Mouse (Mus musculus) midbrain, embryonic 12.5 days (tissue): ENCODE results near the gene Cd79a. TPM values are rescaled to one million over a fixed set of nuclear protein-coding genes. Genes with fewer than 3 reads are reported as not detected.
A peak's percentile ranks its signal among the peaks of the same experiment; 100 is the strongest.

ENCODE experiments used
- ATAC-seq: fragments of 200-750 bp; cut with Nextera tagmentation; 2 replicates; pipeline ENCODE4 v1.8.0; 2017; ENCODE audit warnings: low read depth, moderate TSS enrichment, moderate library complexity; ENCODE audit not compliant: low FRiP score
- H3K27ac ChIP-seq: fragments of 300-500 bp; sonication (generic); replicated peaks from 2 replicates; pipeline ENCODE4 v1.5.1; 2016; ENCODE audit warnings: mild to moderate bottlenecking
- H3K27me3 ChIP-seq: fragments of 300-500 bp; sonication (generic); 2 replicates; pipeline ENCODE4 v1.6.1; 2016; ENCODE audit warnings: mild to moderate bottlenecking
- H3K36me3 ChIP-seq: fragments of 300-500 bp; sonication (generic); 2 replicates; pipeline ENCODE4 v1.6.1; 2016
- H3K4me1 ChIP-seq: fragments of 300-500 bp; sonication (generic); 2 replicates; pipeline ENCODE4 v1.6.1; 2016
- H3K4me2 ChIP-seq: fragments of 300-500 bp; sonication (generic); replicated peaks from 2 replicates; pipeline ENCODE4 v1.6.1; 2016; ENCODE audit warnings: mild to moderate bottlenecking, moderate library complexity
- H3K4me3 ChIP-seq: fragments of 300-500 bp; sonication (generic); 2 replicates; pipeline ENCODE4 v1.5.1; 2016; ENCODE audit warnings: mild to moderate bottlenecking
- H3K9ac ChIP-seq: fragments of 300-500 bp; sonication (generic); replicated peaks from 2 replicates; pipeline ENCODE4 v1.6.1; 2016; ENCODE audit warnings: mild to moderate bottlenecking, moderate library complexity
- H3K9me3 ChIP-seq: fragments of 300-500 bp; sonication (generic); 2 replicates; pipeline ENCODE4 v1.6.1; 2016; ENCODE audit warnings: mild to moderate bottlenecking
- WGBS: fragments of 180-500 bp; shearing (Covaris S2); methylation state at CpG from one replicate; pipeline ENCODE4 v1.1.7; 2016; 5-methylcytosine and 5-hydroxymethylcytosine counted together
- polyA plus RNA-seq: library from polyadenylated mRNA; unstranded; fragments of >200 nt; fragmentation: Nextera tagmentation; extraction: Ambion mirVana; gene quantifications from 2 replicates; pipeline ENCODE4 v1.2.1, GENCODE M21; 2016

Gene Cd79a
- polyA plus RNA-seq, 1 experiment from 2014 or later: 0.36 TPM

DNA sequence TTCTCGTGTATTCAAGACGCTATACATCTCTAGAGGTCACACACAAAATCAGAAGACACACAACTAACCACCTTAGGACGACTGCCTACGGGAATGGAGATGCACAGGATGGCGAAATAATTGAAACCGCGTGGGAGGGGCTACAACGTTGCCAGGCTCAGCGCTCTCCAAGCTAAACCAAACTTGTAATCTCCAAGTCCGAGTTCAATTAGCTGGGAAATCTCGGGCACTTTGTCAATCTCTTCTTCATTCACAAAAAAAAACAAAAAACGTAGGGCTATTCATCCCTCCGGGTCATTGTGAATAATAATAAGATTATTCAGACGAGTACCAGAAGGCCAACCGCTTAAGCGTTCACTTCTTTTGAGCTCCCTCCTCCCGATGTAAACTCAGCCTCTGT, 28.1 kb upstream of the Cd79a start:
- WGBS: 43% methylated on average over 17 of the region's 17 CpGs
- H3K9me3 ChIP-seq: peaks cover 3% of the 10 kb centered on the region; the same call in 1 of the 2 replicates

DNA sequence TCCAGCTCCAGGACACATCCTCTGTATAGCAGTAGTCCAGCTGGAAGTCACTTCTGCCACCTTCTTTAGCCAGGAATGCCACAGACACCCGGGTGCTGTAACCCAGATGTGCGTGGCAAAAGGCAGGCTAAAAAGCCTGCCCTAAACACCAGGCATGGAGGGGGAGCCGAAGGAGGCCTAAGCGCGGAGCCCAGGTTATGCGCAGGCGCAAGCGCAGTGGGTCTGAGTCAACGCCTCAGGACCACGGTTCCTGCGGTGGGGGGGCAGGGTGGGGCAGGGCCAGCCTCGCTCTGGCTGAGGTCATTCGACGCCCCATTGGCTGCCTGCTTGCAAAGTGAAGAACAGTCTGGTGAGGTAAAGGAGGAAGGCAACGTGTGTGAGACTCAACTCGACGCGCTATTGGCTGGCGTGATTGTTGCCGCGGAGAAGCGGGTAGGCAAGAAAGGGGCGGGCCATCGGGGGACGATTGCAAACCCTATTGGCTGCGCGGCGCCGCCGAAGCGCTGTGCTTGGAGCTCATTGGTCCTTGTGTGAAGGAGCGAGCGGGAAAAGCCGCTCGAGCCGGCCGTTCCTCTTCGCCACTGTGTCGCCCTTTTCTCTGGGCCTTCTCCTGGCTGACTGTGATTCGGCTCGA, 27.5 kb upstream of the Cd79a start, which contains the start of the genes Lypd4 and Dmrtc2:
TSS of gene Lypd4 (minus strand) at position 410 of the 634 bp plus-strand sequence.
TSS of gene Dmrtc2 (plus strand) at position 526 of the 634 bp plus-strand sequence.
- Histone ChIP-seq H3K4me2 (no peak within 1 kb of the TSS), H3K4me1 (peaks cover 10% of the 10 kb centered on the region), H3K27ac (no peak within 1 kb of the TSS), H3K9ac (no peak within 1 kb of the TSS), H3K36me3 (no peaks in the 10 kb centered on the region), H3K9me3 (peaks cover 3% of the 10 kb centered on the region; the same call in 1 of the 2 replicates), H3K4me3 (no peak within 1 kb of the TSS), H3K27me3 (peaks cover 33% of the 10 kb centered on the region)
- ATAC-seq: peak; percentile 44; the same call in 1 of the 2 replicates
- WGBS: 62% methylated on average over 39 of the region's 41 CpGs

More for the DNA sequence above, 28.1 kb upstream of the Cd79a start:
- Histone ChIP-seq H3K4me2 (no peak overlapping the region), H3K36me3 (no peaks in the 10 kb centered on the region), H3K27me3 (peaks cover 33% of the 10 kb centered on the region), H3K4me3 (no peak overlapping the region), H3K27ac (no peak overlapping the region), H3K4me1 (peaks cover 10% of the 10 kb centered on the region), H3K9ac (no peak overlapping the region)
- no peak for ATAC-seq

DNA sequence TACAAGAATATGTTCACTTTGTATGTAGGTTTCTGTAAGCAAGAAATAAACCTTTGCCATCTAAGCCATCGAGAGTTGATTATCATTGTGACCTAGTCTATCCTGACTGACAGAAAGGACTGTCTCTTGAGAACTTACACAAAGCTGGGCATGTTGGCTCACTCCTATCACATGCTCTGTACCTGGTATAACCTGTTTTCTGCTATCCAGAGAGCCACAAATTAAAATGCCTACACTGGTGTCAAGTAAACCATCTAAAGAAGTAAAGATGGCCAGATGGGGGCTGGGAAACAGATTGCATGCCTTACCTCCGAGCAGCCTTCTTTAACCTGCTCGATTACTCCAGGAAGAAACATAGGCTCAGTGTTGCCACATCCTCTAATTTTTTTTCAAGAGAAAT, 19.6 kb upstream of the Cd79a start:
- no peak for ATAC-seq
- H3K36me3 ChIP-seq: no peaks in the 10 kb centered on the region
- WGBS: 86% methylated on average over 3 of the region's 3 CpGs

DNA sequence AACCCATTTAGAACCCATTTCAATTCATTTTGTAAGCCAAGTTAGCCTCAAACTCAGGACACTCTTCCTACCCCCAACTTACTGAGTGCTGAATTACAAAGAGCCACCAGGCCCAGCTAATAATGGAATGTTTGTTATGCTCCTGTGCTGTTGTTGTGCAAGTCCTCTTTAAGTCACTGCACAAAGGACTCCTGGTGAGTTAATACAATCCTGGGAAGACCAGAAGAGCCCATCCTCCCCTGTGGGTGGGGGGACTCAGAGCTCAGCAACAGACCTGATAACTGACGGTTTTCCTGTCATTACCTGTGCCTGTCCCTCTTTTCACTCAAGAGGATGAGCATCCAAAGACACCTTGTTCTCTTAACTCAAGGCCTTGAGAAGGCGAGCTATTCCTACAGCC, 17.6 kb upstream of the Cd79a start:
- Histone ChIP-seq H3K4me1 (no peaks in the 10 kb centered on the region), H3K9ac (no peak overlapping the region), H3K27me3 (no peaks in the 10 kb centered on the region), H3K36me3 (no peaks in the 10 kb centered on the region), H3K4me2 (no peak overlapping the region), H3K4me3 (no peak overlapping the region), H3K9me3 (no peaks in the 10 kb centered on the region), H3K27ac (no peak overlapping the region)
- ATAC-seq: no peak
- 13% methylated on average over 2 of the region's 2 CpGs for WGBS

More for the DNA sequence above, 19.6 kb upstream of the Cd79a start:
- no peak overlapping the region for H3K4me3 ChIP-seq
- no peaks in the 10 kb centered on the region for H3K4me1 ChIP-seq
- H3K27ac ChIP-seq: no peak overlapping the region
- no peak overlapping the region for H3K9ac ChIP-seq
- H3K9me3 ChIP-seq: no peaks in the 10 kb centered on the region
- no peak overlapping the region for H3K4me2 ChIP-seq
- H3K27me3 ChIP-seq: peaks cover 8% of the 10 kb centered on the region; the same call in 1 of the 2 replicates

DNA sequence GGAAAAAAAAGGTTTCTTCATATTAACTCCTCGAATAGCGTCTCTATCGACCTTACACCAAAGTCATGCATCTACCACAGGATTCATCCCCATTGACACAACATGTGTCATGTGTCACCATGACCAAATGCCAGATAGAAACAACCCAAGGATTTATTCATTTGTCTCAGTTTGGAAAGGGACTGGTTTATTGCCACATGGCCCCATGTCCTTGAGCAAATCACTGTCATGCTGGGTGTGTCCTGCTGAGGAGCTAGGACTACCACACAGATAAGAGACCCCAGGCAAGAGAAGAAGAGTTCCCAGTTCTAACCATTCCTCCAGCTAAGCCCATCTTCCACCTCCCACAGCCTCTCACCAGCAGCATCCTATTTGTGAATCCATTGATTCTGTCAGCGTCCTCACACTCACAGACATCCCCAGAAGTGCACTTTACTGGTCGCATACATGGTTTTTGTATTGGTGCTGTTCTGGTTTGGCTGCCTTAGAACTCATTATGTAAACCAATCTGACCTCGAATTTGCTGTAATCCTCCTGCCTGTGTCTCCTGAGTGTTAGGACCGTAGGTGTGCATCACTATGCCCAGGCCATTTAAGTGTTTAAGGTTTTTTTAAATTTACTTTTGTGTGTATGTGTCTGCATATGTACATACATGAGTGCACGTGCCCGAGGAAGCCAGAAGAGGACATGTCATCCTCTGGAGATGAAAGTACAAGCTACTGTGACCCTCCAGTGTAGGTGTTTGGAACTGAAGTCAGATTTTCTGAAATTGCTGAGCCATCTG, 14.6 kb upstream of the Cd79a start:
- WGBS: 91% methylated on average over 9 of the region's 9 CpGs
- peaks cover 20% of the 10 kb centered on the region for H3K36me3 ChIP-seq
- peaks cover 26% of the 10 kb centered on the region for H3K4me1 ChIP-seq
- H3K27me3 ChIP-seq: no peaks in the 10 kb centered on the region
- H3K9ac ChIP-seq: no peak overlapping the region
- no peak overlapping the region for H3K27ac ChIP-seq
- no peak for ATAC-seq
- no peaks in the 10 kb centered on the region for H3K9me3 ChIP-seq
- no peak overlapping the region for H3K4me2 ChIP-seq
- no peak overlapping the region for H3K4me3 ChIP-seq

DNA sequence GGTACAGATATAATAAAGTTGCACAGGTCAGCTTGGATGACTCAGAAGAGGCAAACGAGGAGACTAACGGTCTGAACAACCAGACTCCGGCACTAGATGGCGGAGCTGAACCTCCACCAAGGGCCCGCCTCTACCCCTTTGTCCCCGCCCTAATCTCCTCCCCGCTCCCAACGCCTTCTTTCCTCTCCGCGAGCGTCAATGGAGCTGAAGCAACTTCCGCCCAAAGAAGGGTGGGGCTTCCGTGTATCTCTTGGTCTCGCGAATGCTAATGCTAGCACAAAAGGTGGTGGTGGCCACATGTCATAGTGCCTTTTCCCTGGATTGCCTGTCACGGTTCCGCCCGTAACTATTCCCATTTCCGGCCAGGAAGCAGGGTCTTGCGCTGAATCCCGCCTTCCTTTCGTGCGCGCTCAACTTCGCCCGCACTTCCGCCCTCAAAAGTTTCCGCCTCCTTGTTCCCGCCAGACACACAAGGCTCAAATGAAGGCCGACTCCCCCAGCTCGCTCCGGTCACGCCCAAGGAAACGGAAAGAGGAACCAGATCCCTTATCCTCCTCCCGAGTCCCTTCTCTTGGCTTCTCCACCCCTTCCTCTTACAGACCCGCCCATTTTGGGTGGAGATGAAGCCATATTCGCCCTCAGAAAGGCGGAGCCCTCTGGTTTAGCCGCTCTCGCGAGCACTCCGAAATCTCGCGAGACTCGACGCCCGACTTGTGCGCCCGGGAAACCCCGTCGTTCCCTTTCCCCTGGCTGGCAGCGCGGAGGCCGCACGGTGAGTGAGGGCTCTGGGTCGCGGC, 13.1 kb upstream of the Cd79a start, which contains the start of gene Rps19:
TSS of gene Rps19 (plus strand) at position 476 of the 797 bp plus-strand sequence.
- H3K36me3 ChIP-seq: peaks cover 34% of the 10 kb centered on the region
- peak; percentile 92 for ATAC-seq
- under 1% methylated on average over 57 of the region's 57 CpGs for WGBS
- H3K9ac ChIP-seq: peak within 1 kb of the TSS; percentile 99
- H3K27me3 ChIP-seq: no peaks in the 10 kb centered on the region
- peak within 1 kb of the TSS; percentile 89 for H3K4me3 ChIP-seq
- peak within 1 kb of the TSS; percentile 84 for H3K4me2 ChIP-seq
- H3K9me3 ChIP-seq: no peaks in the 10 kb centered on the region
- H3K4me1 ChIP-seq: peaks cover 30% of the 10 kb centered on the region
- H3K27ac ChIP-seq: peak within 1 kb of the TSS; percentile 88

DNA sequence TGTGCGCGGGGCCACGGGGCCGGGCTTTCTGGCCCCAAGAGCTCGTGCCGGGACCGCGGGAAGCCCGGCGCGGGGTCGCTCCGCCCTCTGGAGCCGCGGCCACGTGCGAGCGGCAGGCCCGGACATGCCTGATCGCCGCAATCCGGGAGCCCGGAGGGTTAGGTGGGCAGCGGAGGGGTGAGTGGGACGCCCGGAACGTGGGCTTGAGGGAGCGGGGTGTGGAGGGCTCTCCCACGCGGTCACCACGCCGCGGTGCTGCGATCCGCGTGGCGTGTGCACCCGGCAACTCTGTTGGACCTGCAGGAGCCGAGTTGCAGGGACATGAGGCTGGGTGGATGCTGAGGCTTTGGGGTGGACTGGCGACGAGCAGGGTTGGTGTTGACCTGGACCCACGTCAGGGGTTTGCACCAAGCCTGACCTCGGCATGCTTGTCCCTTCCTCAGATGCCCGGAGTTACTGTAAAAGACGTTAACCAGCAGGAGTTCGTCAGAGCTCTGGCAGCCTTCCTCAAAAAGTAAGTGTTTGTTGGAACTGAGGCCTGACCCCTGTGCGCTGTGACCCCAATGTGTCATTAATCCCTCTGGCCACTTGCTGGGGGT, 12.4 kb upstream of the Cd79a start:
- 0 out of 2 replicates have a peak, but pooled peaks have one; percentile 2 for ATAC-seq
- H3K36me3 ChIP-seq: peaks cover 41% of the 10 kb centered on the region
- peak overlapping the region; percentile 88 for H3K27ac ChIP-seq
- peak overlapping the region; percentile 89 for H3K4me3 ChIP-seq
- peak overlapping the region; percentile 84 for H3K4me2 ChIP-seq
- H3K9ac ChIP-seq: peak overlapping the region; percentile 99
- H3K4me1 ChIP-seq: peaks cover 30% of the 10 kb centered on the region
- WGBS: under 1% methylated on average over 47 of the region's 47 CpGs
- no peaks in the 10 kb centered on the region for H3K9me3 ChIP-seq
- no peaks in the 10 kb centered on the region for H3K27me3 ChIP-seq

DNA sequence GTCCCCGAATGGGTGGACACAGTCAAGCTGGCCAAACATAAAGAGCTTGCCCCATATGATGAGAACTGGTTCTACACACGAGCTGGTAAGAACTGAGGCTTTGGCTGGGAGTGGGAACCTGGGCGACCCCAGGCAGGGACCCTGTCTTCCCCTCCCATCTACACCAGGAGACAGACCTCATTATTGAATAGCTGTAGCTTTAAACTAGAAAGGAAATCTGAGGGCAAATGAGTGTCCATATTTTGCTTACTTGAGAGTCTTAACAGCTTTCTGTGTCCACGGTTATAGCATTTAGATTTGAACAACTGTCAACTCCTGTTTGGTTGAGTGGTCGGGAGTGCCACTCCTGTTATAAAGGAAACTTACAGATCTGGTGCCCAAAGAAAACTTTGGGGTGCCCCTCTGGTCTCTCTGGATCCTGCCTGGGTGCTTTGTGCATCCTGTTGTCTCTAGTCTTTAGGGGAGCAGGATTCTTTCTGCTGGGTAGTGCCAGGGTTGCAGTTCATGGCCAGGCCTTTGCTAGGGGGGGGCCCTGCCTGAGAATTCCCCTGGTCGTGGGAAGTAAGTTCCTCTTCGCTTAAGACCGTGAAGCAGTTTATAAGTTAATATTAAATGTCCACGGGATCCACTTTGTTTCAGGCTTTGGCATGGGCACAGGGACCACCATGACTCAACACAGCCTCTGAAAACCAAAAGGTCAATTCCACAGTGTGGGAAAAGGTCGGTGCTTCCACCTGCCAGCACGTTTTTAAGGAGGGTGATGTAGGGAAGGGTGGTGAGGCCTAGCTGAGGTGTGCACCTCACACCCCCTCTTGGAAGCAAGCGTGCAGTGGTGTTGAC, 11.5 kb upstream of the Cd79a start:
- peaks cover 30% of the 10 kb centered on the region for H3K4me1 ChIP-seq
- no peaks in the 10 kb centered on the region for H3K9me3 ChIP-seq
- no peaks in the 10 kb centered on the region for H3K27me3 ChIP-seq
- peak overlapping the region; percentile 89 for H3K4me3 ChIP-seq
- H3K9ac ChIP-seq: peak overlapping the region; percentile 99
- no peak for ATAC-seq
- H3K36me3 ChIP-seq: peaks cover 49% of the 10 kb centered on the region
- no peak overlapping the region; the same call in 1 of the 2 replicates for H3K27ac ChIP-seq
- WGBS: 47% methylated on average over 12 of the region's 12 CpGs
- peak overlapping the region; percentile 84 for H3K4me2 ChIP-seq

DNA sequence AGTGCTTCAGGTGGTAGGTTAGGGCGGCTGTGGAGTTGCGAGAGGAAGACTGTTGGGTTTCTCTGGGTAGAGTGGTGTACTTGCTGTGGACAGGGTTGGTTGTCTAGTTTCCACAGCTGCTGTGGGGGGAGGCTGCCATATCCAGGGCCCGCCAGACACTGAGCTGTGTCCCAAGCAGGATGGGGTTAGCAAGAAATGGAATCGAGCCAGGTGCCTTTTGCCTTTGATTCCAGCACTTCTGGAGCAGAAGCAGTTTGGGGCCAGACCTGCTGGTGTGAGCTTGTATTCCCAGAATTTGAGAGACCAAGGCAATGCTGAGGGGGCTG, 10.9 kb upstream of the Cd79a start:
- Histone ChIP-seq H3K4me1 (peaks cover 30% of the 10 kb centered on the region), H3K27me3 (no peaks in the 10 kb centered on the region), H3K9me3 (no peaks in the 10 kb centered on the region), H3K27ac (no peak overlapping the region), H3K4me3 (peak overlapping the region; percentile 89), H3K36me3 (peaks cover 55% of the 10 kb centered on the region), H3K9ac (peak overlapping the region; percentile 99), H3K4me2 (peak overlapping the region; percentile 84)
- 74% methylated on average over 4 of the region's 4 CpGs for WGBS
- no peak for ATAC-seq

DNA sequence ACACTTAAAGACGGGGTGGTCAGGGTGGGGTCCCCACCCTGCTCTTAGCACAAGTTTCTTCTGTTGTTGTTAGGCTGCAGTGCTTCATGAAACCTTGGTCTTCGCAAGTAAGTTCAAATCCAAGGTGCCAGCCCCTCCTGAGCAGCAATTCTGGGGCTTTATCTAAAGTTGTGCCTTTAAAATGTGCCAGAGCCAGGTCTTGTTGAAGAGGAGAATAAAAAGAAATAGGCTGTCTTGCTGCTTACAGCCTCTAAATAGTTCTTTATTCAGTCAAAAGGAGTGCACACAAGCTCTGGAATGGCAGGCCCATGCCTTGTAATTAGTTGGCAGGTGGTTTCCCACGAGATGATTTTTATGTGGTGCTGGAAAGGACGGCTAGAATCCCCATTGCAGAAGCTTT, 10.1 kb upstream of the Cd79a start:
- no peaks in the 10 kb centered on the region for H3K27me3 ChIP-seq
- peaks cover 57% of the 10 kb centered on the region for H3K36me3 ChIP-seq
- no peak overlapping the region for H3K4me3 ChIP-seq
- no peaks in the 10 kb centered on the region for H3K9me3 ChIP-seq
- WGBS: 79% methylated on average over 4 of the region's 4 CpGs
- peak overlapping the region; percentile 3; the same call in 1 of the 2 replicates for H3K4me2 ChIP-seq
- H3K4me1 ChIP-seq: peaks cover 30% of the 10 kb centered on the region
- no peak for ATAC-seq
- peak overlapping the region; percentile 99 for H3K9ac ChIP-seq
- H3K27ac ChIP-seq: no peak overlapping the region
